ENCODE assay signal across 25 mouse cellular contexts in the genomic region with DNA sequence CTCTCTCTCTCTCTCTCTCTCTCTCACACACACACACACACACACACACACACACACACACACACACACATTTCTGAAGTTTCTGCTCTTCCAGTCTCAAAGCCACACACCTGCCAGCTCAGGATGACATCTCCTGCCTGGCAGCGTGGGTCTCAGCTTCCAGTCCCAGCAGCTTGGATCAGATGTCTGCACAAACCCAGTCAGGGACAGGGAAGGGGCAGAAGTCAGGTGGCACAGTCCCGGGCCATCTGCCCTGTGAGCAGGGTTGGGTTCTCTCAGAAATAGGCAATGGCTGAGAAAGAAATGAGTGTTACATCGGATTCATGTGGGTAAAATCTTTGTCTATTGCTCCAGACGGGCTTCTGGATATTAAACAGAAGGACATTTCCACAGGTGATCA. TPM values are rescaled to one million over a fixed set of nuclear protein-coding genes. Genes with fewer than 3 reads are reported as not detected.
DNase-seq lines count a peak whose midpoint lies in the region; TF ChIP-seq lines count a peak whose summit lies in the region.
"Had no signal": no experiment of that assay in that cellular context is flagged by ENCODE, and none has a peak within 500 bp of the region (broad histone marks: within the 10 kb centered on the region; RNA-seq: fewer than 3 reads in every experiment).

No protein-coding gene starts in this region.

- 30% methylated on average over 4 of the region's 4 CpGs for WGBS in kidney, adult 2 months

- TF ChIP-seq POLR2A in kidney, adult 2 months (IDR thresholded peaks at IDR 0.05; ENCODE audit: low read depth, low read length) = no peak

- no peaks in the 10 kb centered on the region for H3K4me1 ChIP-seq in kidney, adult 2 months (ENCODE audit: control insufficient read depth, insufficient read depth, low read length)
- H3K4me1 ChIP-seq: embryonic facial prominence, embryonic 15.5 days; forebrain, embryonic 10.5 days; heart, embryonic 10.5 days; hindbrain, embryonic 13.5 days; intestine, embryonic 15.5 days had no signal

- DNase-seq in cerebellum, adult 18-20 months = peak; percentile 40 to 50
- no peak for DNase-seq in cerebellum, postnatal 4 days (ENCODE audit: low spot score in 2 of 2)
- peak; percentile 76 for DNase-seq in brain, adult 2 months (ENCODE audit: low read depth, low spot score)
- peak; percentile 57 for DNase-seq in cerebellum, adult 9-10 months
- peak; percentile 46 to 65 for DNase-seq in cerebellum, postnatal 25 days
- DNase-seq in kidney, adult 2 months = no peak
- DNase-seq in lung, postnatal 4 days = no peak
- DNase-seq: adrenal gland, adult 2 months; adrenal gland, postnatal 25 days; embryo, embryonic 11 days; gastrocnemius, postnatal 10 days; heart, adult 18-20 months; heart, postnatal 10 days; heart, postnatal 4 days; kidney, adult 18-20 months had no signal

- H3K27ac ChIP-seq in kidney, adult 2 months (ENCODE audit: insufficient read depth, low read depth, low read length) = no peak overlapping the region
- H3K27ac ChIP-seq: embryonic facial prominence, embryonic 15.5 days; forebrain, embryonic 10.5 days; heart, embryonic 10.5 days; hindbrain, embryonic 13.5 days; intestine, embryonic 15.5 days had no signal

- H3K27me3 ChIP-seq in kidney, adult 2 months (replicated peaks; ENCODE audit: control insufficient read depth, insufficient read depth, low read length) = no peaks in the 10 kb centered on the region
- H3K27me3 ChIP-seq: embryonic facial prominence, embryonic 15.5 days; hindbrain, embryonic 13.5 days; intestine, embryonic 15.5 days had no signal

- H3K4me3 ChIP-seq in kidney, adult 2 months (ENCODE audit: insufficient read depth, low read depth, low read length) = no peak overlapping the region
- H3K4me3 ChIP-seq: embryonic facial prominence, embryonic 15.5 days; erythroblast, embryonic 14.5 days; forebrain, embryonic 10.5 days; heart, embryonic 10.5 days; hindbrain, embryonic 13.5 days; intestine, embryonic 15.5 days had no signal

- H3K36me3 ChIP-seq in kidney, adult 2 months (ENCODE audit: control insufficient read depth, insufficient read depth, low read length) = no peaks in the 10 kb centered on the region
- H3K36me3 ChIP-seq: embryonic facial prominence, embryonic 15.5 days; forebrain, embryonic 10.5 days; heart, embryonic 10.5 days; hindbrain, embryonic 13.5 days; intestine, embryonic 15.5 days had no signal

- no peak for TF ChIP-seq CTCF in kidney, adult 2 months (conservative IDR thresholded peaks at IDR 0.05; ENCODE audit: insufficient read depth, insufficient read length, low read depth, low read length)

RNA-seq across cellular contexts. Expression of gene Calb2, which starts 27.2 kb away (rescaled TPM):
- not detected in 2 replicates for polyA plus RNA-seq in kidney, adult 2 months (2012; rRNA removed)
- polyA plus RNA-seq: adrenal gland, adult 2 months; erythroblast, embryonic 14.5 days had no signal

RNA-seq across cellular contexts. Expression of gene Gm17720, which starts 38.2 kb away (rescaled TPM):
- not detected in 2 replicates for polyA plus RNA-seq in kidney, adult 2 months (2012; rRNA removed)
- polyA plus RNA-seq: adrenal gland, adult 2 months; embryonic facial prominence, embryonic 11.5 days; embryonic facial prominence, embryonic 15.5 days; erythroblast, embryonic 14.5 days; forebrain, embryonic 10.5 days; forebrain, embryonic 14.5 days; frontal cortex, adult 2 months; heart, embryonic 10.5 days; heart, embryonic 14.5 days; hindbrain, embryonic 13.5 days; intestine, embryonic 15.5 days had no signal

RNA-seq across cellular contexts. Expression of gene Gm21964, which starts 39.8 kb away (rescaled TPM):
- not detected in 2 replicates for polyA plus RNA-seq in kidney, adult 2 months (2012; rRNA removed)
- polyA plus RNA-seq: adrenal gland, adult 2 months; embryonic facial prominence, embryonic 11.5 days; embryonic facial prominence, embryonic 15.5 days; erythroblast, embryonic 14.5 days; forebrain, embryonic 10.5 days; forebrain, embryonic 14.5 days; frontal cortex, adult 2 months; heart, embryonic 10.5 days; heart, embryonic 14.5 days; hindbrain, embryonic 13.5 days; intestine, embryonic 15.5 days had no signal

Comparison
In these comparisons a context has a peak if more than half of its experiments do, and no peak if none do; other contexts are left out.
1. DNase-seq: peak in cerebellum, adult 18-20 months (2 of 2), brain, adult 2 months (single experiment), cerebellum, adult 9-10 months (single experiment) and cerebellum, postnatal 25 days (2 of 2); none in cerebellum, postnatal 4 days (0 of 2), kidney, adult 2 months (single experiment) and lung, postnatal 4 days (0 of 2).